Mouse (Mus musculus): ENCODE results near the gene Fkbp5.

Gene Fkbp5

DNA sequence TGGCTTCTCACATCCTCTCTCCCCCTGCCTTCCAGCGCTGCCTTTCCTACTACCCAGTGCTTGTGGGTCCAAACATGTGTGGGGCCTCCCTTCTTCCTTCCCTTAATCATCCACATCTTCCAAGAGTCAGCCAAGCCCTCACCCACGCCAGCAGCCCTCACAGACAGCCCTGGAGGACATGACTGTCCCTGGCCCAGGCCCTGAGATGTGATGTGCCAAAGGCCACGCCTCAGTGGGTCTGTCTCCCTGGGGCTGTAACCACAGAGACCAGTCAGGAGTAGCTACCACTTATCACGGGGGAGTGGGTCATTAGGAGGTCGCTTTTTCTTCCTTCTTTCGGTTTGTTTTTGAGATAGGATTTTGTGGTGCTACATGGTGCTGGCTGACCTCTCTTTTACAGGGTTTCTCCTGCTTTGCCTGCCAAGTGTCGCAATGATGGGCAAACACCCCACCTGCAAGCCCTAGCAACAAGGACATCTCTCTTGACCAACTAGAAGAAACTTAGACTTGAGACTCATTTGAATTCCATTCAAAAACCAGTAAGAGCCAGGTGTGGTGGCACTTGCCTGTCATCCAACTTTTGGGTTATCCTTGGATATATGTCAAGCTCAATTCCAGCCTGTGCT, 15.0 kb downstream of the Fkbp5 start:
- DNase-seq: no peak

DNA sequence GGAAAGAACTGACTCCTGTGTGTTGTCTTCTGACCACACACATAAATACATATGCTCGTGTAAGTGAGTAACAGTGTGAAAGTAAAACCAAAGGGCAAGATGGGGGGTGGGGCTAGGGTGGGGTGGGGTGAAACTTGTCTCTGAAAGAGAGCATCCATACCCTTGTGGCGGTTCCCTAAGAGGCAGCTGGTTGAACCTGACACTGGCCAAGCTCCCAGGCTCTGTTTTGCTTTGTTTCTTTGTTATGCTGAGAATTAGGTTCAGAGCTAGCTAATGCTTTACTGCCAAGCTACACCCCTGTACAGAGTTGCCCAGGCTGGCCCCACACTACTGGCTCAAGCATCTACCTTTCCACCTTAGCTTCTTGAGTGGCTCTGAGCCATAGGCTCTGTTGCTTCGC, 16.9 kb downstream of the Fkbp5 start:
- DNase-seq: no peak

DNA sequence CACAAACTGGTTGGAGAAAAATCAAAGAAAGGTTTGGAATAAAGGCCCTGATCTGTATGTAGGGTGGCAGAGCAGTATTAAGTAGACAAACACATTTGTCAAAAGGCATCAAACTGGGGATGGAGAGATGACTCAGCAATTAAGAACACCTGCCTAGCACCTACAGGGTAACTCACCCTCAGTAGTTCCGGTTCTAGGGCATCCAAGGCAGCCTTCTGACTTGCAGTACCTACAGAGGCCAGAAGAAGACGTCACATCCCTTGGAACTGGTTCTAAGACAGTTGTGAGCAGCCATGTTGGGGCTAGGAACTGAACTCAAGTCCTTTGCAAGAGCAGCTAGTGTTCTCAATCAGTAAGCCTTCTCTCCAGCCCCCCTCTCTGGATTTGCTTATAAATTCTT, 18.1 kb downstream of the Fkbp5 start:
- no peak for DNase-seq

DNA sequence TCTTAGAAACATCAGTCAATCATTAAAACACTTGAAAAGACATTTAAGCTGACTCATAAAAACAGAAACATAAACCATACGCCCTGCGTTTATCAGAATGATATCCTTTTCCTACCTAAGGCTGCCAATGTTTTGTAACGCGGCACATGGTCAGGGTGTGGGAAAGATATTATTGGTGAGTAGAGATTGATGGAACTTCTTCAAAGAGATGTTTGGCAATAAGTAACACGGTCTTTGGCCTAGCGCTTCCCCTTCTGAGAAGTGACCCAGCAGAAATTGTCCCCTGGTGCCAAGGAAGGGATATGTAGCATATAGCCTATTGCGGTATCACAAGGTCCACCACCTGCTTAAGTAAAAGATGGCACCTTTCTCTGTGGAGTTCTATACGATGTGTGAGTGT, 21.5 kb downstream of the Fkbp5 start:
- DNase-seq: no peak

DNA sequence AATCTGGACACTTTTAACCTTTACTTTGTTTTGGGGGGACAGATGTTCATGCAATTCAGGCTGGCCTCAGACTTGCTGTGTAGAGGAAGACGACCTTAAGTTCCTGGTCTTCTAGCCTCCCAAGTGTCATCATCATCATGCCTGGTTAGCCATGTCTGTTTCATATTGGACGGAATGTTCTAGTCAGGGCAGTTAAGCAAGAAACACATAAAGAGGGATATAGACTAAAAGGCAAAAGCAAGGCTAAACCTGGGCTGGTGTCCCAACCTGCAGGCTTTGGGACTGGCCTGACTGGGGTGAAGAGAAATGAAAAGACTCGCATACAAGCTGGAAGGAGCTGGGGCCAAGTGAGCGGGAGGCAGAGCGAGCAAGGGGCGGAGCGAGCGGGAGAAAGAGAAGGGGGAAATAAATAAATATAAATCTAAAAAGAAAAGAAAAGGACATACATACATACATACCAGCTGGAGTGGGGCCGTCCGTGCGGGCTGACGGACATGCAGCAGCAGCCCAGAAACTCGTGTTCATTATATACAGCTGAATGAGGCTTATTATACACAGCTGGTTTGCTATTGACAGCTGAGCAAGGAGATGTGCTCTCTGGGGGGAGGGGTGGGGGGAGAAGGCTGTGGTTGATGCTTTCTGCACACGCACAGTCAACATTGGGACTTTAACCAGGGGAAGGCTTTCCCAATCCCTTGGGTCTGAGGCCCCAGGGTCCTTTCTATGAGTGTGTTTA, 26.1 kb downstream of the Fkbp5 start:
- peak in 1 of 2 experiments; percentile 30 for DNase-seq

DNA sequence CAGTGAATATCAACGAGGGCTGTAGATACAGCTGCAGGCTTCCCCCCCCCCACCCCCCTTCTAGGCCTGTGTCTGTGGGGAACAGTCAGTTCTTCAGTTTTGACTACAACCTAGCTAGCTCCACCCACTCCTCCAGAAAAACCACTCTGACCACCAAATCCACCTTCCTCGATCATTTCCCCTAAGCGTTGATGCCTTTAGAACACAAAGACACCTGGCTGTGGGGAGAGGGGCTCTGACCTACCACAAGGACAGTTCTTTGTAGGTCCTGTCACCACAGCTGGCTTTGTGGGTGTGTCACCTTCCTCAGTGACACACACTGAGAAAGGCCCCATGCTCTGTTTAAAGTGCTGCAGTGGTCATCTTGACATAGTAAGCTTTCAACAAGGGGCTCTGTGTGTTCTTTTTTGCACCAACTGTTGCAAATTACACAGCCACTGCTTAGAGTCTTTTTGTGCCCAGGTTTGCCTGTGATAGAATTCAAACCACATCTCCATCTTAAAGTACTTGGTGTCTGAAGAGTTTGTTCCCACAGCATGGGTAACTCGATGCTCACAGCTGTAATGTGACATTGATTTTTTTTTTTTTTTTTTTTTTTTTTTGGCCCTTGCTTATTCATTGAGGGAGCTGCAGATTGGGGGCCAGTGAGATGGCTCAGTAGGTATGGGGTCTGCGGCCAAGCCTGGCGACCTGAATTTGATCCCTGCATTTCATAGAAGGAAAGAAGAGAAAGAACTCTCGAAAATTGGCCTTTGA, 28.9 kb downstream of the Fkbp5 start:
- DNase-seq: peak in 1 of 2 experiments; percentile 24

DNA sequence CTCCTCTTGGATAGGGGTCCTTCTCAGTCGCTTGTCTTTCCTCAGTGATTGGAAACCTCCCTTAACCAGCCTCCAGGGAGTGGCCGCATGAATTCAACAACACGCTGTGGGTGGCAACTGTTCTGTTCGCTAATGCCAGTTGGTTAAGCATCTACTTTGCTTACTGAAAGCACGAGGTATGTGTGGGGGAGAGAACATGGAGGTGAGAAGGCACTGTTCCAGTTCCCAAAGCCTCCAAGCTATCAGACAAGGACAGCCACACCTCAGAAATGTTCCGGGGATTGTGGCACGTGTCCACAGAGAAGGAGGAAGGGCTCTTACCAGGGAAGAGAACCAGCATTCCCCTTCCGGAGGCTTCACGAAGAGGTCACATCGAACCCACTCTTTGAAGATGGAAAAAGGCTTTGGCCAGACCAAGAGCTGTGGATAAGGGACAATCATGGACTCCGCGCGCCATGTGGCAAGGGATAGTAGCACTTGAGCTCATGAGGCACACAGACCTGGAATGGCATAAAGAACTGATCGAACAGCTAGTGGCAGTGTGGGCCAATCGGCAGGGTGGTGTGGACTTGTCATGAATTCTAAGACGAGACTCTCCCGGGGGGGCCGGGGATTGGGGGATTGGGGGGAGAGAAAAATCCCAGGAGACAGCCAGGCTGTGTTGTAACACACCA, 29.6 kb downstream of the Fkbp5 start:
- peak in 1 of 2 experiments; percentile 41 for DNase-seq

DNA sequence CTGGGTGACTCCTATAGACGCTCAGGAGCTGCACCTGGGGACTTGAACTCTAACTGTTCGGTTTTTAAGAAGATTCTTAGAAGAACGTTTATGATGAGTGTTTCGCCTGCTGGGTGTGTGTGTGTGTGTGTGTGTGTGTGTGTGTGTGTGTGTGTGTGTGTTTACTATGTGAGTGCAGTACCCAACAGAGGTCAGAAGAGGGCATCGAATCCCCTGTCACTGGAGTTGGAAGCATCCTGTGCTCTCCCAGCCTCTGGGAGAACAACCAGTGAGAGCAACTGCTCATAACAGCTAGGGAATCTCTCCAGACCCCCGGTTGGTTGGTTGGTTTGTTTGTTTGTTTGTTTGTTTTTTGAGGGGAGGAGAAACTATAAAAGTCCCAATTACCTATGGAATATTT, 30.6 kb downstream of the Fkbp5 start:
- DNase-seq: no peak

DNA sequence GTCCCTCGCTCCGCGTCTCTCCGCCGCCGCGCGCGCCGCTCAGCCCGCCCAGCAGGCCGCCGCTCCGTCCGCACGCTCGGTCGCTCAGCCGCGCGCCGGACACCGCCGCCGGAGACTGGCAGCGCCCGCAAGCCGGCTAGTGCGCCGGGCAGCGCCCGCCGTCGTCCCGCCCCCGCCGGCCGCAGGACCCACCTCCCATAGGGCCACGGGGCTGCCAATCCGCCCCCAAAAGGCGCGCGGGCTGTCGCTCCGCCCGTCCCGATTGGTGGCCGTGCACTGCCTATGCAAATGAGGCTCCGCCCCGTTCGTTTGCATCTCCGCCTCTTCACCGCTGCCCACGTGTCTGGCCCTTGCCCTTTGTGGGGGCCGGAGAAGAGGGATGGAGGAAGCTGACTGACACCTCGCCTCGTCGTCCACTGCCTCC, 31.3 kb downstream of the Fkbp5 start:
- DNase-seq: peak; percentile 99

DNA sequence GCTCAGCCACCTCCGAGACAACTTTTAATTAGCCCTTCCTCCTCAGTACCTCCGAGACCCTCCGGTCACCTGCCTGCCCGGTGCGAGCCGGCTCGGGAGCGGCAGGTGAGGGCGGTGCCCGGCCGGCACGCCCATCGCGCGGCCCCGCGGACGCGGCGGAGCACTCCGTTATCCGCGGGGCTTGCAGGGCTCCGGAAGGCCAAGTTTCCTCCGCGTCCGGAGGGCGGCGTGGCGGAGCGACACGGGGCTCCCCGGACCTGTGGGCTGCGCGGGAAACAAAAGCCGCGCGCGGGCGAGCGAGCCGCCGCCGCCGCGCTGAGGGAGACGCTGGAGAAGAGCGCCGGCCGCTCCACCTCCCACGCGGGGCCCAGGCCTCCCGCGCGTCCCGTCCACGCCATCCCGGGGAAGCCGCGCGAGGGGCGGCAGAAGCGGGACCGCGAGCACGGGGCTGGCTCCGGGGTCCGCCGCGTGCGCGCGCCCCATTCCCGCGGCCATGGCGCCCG, 31.8 kb downstream of the Fkbp5 start:
- peak; percentile 44 to 84 for DNase-seq

DNA sequence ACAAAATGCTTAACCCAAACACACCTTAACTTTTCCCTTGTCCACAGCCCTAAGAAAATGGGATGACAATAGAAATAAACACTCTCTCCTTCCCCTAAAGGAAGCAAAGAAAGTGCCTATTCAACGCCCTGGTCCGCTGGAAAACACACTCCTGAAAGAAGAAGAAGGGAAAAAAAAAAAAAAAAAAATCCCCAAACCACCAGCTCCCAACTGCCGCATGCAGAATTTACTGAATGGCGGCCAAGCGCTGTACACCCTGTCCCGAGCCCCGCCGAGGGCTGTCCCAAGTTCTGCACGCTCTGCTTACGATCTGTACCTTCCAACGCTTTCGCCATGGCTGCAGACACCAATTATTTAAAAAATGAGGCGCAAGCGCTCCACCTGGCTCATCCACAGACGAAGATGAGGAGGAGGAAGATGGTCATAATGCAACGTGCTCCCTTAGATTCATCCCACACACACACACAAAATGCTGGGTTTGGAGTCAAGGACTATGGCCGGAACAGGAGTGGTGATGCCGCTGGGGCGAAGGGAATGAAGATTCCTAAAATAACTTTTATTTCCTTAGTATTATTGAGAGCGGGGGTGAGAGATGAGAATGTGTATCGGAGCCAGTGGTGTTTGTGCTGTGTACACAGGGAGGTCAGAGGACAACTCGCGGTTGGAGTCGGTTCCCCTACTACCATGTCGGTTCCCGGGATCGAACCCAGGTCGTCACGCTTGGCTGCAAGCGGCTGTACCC, 32.5 kb downstream of the Fkbp5 start:
- peak; percentile 64 to 67 for DNase-seq

DNA sequence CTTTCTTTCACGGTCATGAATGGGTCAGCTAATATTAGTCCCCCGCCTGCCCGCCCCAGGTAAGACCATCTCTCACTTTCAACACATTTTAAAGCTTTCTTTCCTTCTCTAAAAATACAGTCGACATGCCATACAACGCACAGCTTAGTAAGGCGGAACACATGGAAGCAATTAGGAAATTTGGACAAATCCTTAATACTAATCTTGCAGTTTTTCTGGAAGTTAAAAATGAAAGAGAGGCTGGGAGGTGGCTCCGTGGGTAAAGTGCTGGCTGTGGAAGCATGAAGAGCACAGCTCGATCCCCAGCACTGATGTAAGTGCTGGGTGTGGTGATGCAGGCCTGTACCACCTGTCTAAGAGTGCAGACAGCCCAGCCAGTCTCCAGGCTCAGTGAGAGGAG, 39.9 kb downstream of the Fkbp5 start:
- no peak for DNase-seq

DNA sequence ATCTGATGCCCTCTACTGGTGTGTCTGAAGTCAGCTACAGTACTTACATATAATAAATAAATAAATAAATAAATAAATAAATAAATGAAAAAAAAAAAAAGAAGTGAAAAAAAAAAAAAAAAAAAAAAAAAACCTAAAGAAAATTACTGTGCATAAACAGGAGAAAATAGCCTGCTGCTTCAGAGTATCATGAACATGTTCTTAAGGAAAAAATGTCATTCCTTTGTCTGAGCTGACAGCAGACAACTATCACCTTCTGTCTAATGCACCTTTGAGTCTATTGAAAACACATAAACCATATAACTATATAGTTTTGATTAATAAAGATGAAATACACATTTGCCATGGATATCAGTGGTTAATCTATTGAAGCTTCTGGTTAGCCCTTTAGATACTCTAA, 40.9 kb downstream of the Fkbp5 start:
- DNase-seq: no peak

DNA sequence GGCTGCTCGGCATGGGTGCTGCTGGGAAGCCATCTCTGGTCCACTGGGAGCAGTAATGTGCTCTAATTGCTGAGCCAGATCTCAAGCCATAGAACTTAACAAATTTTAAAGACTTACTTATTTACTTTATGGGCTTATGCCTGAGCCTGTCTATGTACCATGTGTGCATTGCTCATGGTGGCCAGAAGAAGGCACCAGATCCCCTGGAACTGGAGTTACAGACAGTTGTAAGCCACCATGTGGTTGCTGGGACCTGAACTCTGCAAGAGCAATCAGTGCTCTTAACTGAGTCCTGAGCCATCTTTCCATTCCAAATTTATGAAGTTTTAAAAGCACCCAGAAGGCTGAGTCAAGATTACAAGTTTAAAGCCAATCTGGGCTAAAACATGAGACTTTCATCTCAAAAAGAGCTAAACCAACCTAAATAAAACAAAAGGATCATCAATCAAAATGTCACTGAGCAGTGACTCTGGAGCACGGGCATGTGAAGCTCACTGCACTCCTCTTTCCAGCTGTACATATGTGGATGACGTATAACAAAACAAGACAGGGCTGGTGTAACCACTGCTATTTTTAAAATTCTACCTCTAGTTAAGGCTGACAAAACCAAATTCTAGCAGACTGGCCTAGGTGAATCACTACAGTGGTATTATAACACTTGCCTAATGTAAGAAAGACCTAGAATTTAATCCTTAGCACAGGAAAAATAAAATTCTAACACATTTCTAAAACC, 41.6 kb downstream of the Fkbp5 start:
- peak in 1 of 2 experiments; percentile 33 for DNase-seq

DNA sequence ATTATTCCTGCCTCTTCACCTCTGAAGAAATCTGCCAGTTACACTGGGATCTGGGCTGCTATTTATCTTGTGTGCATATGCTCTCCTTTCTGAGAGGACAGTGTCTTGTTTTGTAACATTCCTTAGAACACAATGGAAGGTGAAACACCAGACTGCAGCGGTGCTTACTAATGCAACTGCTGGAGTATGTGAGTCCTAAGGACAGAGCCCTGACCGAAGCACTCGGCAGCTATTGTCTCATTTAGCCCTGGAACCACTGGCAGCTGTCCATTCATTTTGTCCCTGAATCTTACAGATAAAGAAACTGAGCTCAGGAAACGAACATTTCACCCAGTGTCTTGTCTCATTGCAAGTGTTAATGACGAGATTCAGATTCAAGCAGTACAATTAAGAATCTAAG, 44.6 kb downstream of the Fkbp5 start:
- no peak for DNase-seq

DNA sequence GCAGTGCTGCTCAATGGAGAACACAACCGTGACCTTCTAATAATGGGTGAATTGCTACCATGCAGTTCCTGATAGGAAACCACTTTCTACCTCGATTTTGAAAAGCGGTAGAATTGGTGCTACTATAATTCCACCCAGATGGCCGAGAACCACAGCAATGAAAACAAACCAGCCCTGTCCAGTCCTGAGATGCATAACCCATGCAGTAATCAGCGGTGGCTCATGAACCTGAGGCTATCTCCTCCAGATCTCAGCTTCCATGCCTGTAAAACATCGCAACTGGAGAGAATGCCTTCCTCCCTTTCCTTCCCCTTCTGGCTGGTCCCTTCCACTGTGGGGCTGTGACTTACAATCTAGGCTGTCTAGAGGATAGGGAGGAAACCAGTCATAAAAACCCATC, 46.5 kb downstream of the Fkbp5 start:
- peak in 1 of 2 experiments; percentile 28 for DNase-seq

DNA sequence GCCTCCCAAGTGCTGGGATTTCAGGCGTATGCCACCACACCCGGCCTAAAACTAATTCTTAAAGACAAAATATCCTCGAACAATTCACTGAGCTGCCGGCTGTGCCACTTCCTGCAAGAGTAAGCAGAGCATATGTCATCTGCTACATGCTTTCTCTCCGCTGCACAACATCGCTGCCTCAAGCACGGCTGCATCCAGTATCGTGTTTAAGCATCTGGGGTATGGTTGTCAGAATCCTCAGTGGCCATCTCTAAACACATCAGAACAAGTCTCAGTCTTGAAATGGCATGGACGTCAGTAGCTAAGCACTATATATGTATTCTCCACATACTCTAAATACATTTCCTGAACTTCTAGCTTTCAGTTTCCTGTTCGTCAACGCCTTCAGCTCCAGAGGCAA, 49.6 kb downstream of the Fkbp5 start:
- DNase-seq: peak in 1 of 2 experiments; percentile 38

DNA sequence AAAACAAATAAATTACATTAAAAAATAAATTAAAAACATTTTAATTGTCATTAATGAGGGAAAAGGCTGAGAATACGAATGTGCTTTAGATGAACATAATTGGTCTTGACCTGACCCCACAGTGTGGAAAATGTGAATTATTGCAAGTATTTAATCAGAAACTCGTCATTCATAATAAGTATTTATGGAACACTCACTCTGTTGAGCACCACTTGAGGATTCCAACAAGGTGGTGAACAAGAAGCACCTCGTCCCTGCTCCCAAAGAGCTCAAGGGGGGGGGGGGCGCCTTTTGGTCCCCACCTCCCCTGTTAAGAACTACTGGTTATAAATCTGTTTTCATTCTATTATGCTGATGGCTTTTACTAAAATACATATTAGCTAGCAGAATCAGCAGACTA, 51.4 kb downstream of the Fkbp5 start:
- DNase-seq: no peak

DNA sequence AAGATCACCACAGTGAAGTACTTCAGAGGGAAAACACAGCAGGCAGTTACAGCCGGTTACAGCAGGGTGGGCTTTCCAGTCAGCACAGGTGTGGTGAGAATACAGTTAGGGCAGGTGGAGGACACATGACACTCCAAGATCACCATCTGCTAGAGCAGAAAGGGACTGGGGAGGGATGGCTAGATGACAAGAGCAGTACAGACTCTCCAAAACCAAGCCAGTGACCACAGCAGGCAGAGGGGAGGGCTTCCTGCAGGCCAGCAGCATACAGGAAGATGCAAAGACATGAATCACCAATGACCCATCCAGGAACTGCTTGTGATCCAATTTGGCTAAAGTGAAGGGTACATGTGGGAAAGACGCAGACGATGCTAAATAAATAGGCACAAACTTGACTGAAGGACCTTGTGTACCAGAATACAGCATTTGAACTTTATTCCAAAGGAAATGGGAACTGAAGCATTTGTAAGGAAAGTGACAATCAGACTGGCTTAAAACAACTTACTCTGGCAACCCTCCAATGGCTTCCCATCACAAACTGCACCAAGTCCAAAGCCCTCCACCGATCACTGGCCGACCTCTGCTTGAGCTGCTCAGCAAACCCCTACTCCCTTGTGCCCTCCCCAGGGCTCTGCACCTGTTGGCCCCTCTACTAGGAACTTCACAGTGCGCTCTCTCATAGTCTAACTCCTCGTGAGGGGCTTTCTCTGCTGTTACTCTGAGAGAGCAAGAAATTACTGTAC, 53.5 kb downstream of the Fkbp5 start:
- peak; percentile 57 to 73 for DNase-seq

DNA sequence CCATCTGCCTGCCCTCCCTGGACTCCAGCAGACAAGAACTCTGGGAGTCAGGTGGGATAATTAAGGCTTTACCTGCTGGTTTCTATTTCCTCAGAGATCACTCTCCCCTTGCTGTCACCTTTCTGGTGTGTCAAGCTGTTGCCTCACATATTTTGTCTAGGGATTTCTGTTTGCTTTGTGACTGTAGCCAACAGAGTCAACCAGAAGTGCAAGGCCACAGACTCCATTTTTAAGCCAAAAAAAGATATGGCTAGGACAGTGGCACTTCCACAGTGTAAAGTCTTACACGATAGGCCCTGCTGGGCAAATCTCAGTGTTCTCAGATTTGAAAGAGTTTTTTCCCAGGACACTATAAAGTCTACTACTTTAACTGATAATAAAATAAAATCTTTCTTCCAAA, 56.9 kb downstream of the Fkbp5 start:
- DNase-seq: no peak

DNA sequence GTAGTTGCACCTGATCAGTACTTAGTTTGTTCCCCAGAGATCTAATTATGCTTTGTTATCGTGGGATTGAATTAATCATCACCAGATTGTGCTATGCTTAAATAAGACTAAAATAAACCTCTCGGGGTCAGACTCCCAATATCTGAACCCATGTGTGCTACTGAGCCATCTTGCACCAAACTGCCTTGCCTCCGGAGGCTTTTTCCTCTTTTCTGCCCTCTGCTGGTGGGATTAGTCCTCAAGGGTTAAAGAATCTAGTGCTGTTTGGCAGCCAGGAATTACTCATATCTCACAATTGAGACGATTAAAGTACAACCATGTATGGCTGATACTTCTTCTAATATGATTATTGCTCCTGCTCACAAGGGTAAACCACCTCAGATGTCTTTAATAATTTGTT, 62.2 kb downstream of the Fkbp5 start:
- DNase-seq: peak; percentile 56 to 78

Measured in kidney, postnatal 25 days (tissue).